Mouse (Mus musculus): ENCODE results near the gene Entpd1. TPM values are rescaled to one million over a fixed set of nuclear protein-coding genes. Genes with fewer than 3 reads are reported as not detected.

Gene Entpd1
- total and polyA plus RNA-seq, 2 experiments, result 1.6 to 4.6 TPM

GRCm38 (mm10) chr19:40646379-40646778 lies 34.2 kb downstream of the Entpd1 start:
- Histone ChIP-seq H3K4me1 (ENCODE audit: control insufficient read depth, insufficient read depth, low read length) (0 out of 2 replicates have a peak, but pooled peaks cover 2% of the 10 kb centered on the region), H3K27me3 (ENCODE audit: control insufficient read depth, insufficient read depth, low read length) (no peaks in the 10 kb centered on the region), H3K9ac (ENCODE audit: low read depth, low read length) (no peak overlapping the region), H3K36me3 (ENCODE audit: control insufficient read depth, insufficient read depth, low read length) (no peaks in the 10 kb centered on the region), H3K79me2 (ENCODE audit: control insufficient read depth, insufficient read depth, low read length) (no peaks in the 10 kb centered on the region), H3K27ac (replicated peaks; ENCODE audit: insufficient read depth, low read depth, low read length) (no peak overlapping the region), H3K4me3 (ENCODE audit: insufficient read depth, low read depth, low read length) (no peak overlapping the region)
- TF ChIP-seq CTCF (IDR thresholded peaks at IDR 0.05; ENCODE audit: low read depth, low read length) (no peak), POLR2A (IDR thresholded peaks at IDR 0.05; ENCODE audit: extremely low read depth, insufficient read depth, low read length) (no peak)
- WGBS, result 72% methylated on average over 6 of the region's 6 CpGs
- no peak for DNase-seq (ENCODE audit: extremely low read depth, low read depth, low spot score)

GRCm38 (mm10) chr19:40647319-40648158 lies 35.4 kb downstream of the Entpd1 start:
- Histone ChIP-seq H3K27me3 (ENCODE audit: control insufficient read depth, insufficient read depth, low read length) (no peaks in the 10 kb centered on the region), H3K9ac (ENCODE audit: low read depth, low read length) (no peak overlapping the region), H3K36me3 (ENCODE audit: control insufficient read depth, insufficient read depth, low read length) (no peaks in the 10 kb centered on the region), H3K27ac (replicated peaks; ENCODE audit: insufficient read depth, low read depth, low read length) (peak overlapping the region; percentile 28; the same call in 1 of the 2 replicates), H3K4me3 (ENCODE audit: insufficient read depth, low read depth, low read length) (no peak overlapping the region), H3K4me1 (ENCODE audit: control insufficient read depth, insufficient read depth, low read length) (0 out of 2 replicates have a peak, but pooled peaks cover 2% of the 10 kb centered on the region), H3K79me2 (ENCODE audit: control insufficient read depth, insufficient read depth, low read length) (no peaks in the 10 kb centered on the region)
- peak; percentile 24 for DNase-seq (ENCODE audit: extremely low read depth, low read depth, low spot score)
- 19% methylated on average over 9 of the region's 9 CpGs for WGBS
- TF ChIP-seq CTCF (IDR thresholded peaks at IDR 0.05; ENCODE audit: low read depth, low read length) (no peak), POLR2A (IDR thresholded peaks at IDR 0.05; ENCODE audit: extremely low read depth, insufficient read depth, low read length) (no peak)

- H3K27me3 ChIP-seq (ENCODE audit: control insufficient read depth, insufficient read depth, low read length), result no peaks in the 10 kb centered on the region
- H3K9ac ChIP-seq (ENCODE audit: low read depth, low read length), result no peak overlapping the region
- H3K4me3 ChIP-seq (ENCODE audit: insufficient read depth, low read depth, low read length), result no peak overlapping the region
- 66% methylated on average over 5 of the region's 5 CpGs for WGBS
- 0 out of 2 replicates have a peak, but pooled peaks cover 2% of the 10 kb centered on the region for H3K4me1 ChIP-seq (ENCODE audit: control insufficient read depth, insufficient read depth, low read length)
- H3K27ac ChIP-seq (replicated peaks; ENCODE audit: insufficient read depth, low read depth, low read length), result no peak overlapping the region
- no peaks in the 10 kb centered on the region for H3K79me2 ChIP-seq (ENCODE audit: control insufficient read depth, insufficient read depth, low read length)
- no peaks in the 10 kb centered on the region for H3K36me3 ChIP-seq (ENCODE audit: control insufficient read depth, insufficient read depth, low read length)
- TF ChIP-seq CTCF (IDR thresholded peaks at IDR 0.05; ENCODE audit: low read depth, low read length) (no peak), POLR2A (IDR thresholded peaks at IDR 0.05; ENCODE audit: extremely low read depth, insufficient read depth, low read length) (no peak)
- DNase-seq (ENCODE audit: extremely low read depth, low read depth, low spot score), result no peak
These were observed 37.9 kb downstream of the Entpd1 start for GRCm38 (mm10) chr19:40650090-40650489.

- no peaks in the 10 kb centered on the region for H3K4me1 ChIP-seq (ENCODE audit: control insufficient read depth, insufficient read depth, low read length)
- H3K79me2 ChIP-seq (ENCODE audit: control insufficient read depth, insufficient read depth, low read length), result no peaks in the 10 kb centered on the region
- WGBS, result 81% methylated on average over 5 of the region's 5 CpGs
- no peak overlapping the region for H3K9ac ChIP-seq (ENCODE audit: low read depth, low read length)
- no peak for DNase-seq (ENCODE audit: extremely low read depth, low read depth, low spot score)
- peaks cover 4% of the 10 kb centered on the region for H3K27me3 ChIP-seq (ENCODE audit: control insufficient read depth, insufficient read depth, low read length)
- TF ChIP-seq CTCF (IDR thresholded peaks at IDR 0.05; ENCODE audit: low read depth, low read length) (no peak), POLR2A (IDR thresholded peaks at IDR 0.05; ENCODE audit: extremely low read depth, insufficient read depth, low read length) (no peak)
- no peak overlapping the region for H3K27ac ChIP-seq (replicated peaks; ENCODE audit: insufficient read depth, low read depth, low read length)
- no peaks in the 10 kb centered on the region for H3K36me3 ChIP-seq (ENCODE audit: control insufficient read depth, insufficient read depth, low read length)
- H3K4me3 ChIP-seq (ENCODE audit: insufficient read depth, low read depth, low read length), result no peak overlapping the region
These were observed 44.0 kb downstream of the Entpd1 start for GRCm38 (mm10) chr19:40656207-40656606.

- Histone ChIP-seq H3K27me3 (ENCODE audit: control insufficient read depth, insufficient read depth, low read length) (peaks cover 4% of the 10 kb centered on the region), H3K4me1 (ENCODE audit: control insufficient read depth, insufficient read depth, low read length) (no peaks in the 10 kb centered on the region), H3K27ac (replicated peaks; ENCODE audit: insufficient read depth, low read depth, low read length) (no peak overlapping the region), H3K4me3 (ENCODE audit: insufficient read depth, low read depth, low read length) (no peak overlapping the region), H3K79me2 (ENCODE audit: control insufficient read depth, insufficient read depth, low read length) (no peaks in the 10 kb centered on the region), H3K9ac (ENCODE audit: low read depth, low read length) (no peak overlapping the region), H3K36me3 (ENCODE audit: control insufficient read depth, insufficient read depth, low read length) (no peaks in the 10 kb centered on the region)
- WGBS, result 50% methylated on average over 6 of the region's 6 CpGs
- no peak for DNase-seq (ENCODE audit: extremely low read depth, low read depth, low spot score)
- TF ChIP-seq POLR2A (IDR thresholded peaks at IDR 0.05; ENCODE audit: extremely low read depth, insufficient read depth, low read length), result no peak
- TF ChIP-seq CTCF (IDR thresholded peaks at IDR 0.05; ENCODE audit: low read depth, low read length), result no peak
These were observed 46.1 kb downstream of the Entpd1 start for GRCm38 (mm10) chr19:40658281-40658680.

- no peaks in the 10 kb centered on the region for H3K36me3 ChIP-seq (ENCODE audit: control insufficient read depth, insufficient read depth, low read length)
- H3K4me3 ChIP-seq (ENCODE audit: insufficient read depth, low read depth, low read length), result no peak overlapping the region
- no peak overlapping the region for H3K27ac ChIP-seq (replicated peaks; ENCODE audit: insufficient read depth, low read depth, low read length)
- 64% methylated on average over 5 of the region's 5 CpGs for WGBS
- DNase-seq (ENCODE audit: extremely low read depth, low read depth, low spot score), result no peak
- H3K4me1 ChIP-seq (ENCODE audit: control insufficient read depth, insufficient read depth, low read length), result no peaks in the 10 kb centered on the region
- no peak for TF ChIP-seq CTCF (IDR thresholded peaks at IDR 0.05; ENCODE audit: low read depth, low read length)
- TF ChIP-seq POLR2A (IDR thresholded peaks at IDR 0.05; ENCODE audit: extremely low read depth, insufficient read depth, low read length), result no peak
- H3K27me3 ChIP-seq (ENCODE audit: control insufficient read depth, insufficient read depth, low read length), result peaks cover 4% of the 10 kb centered on the region
- no peak overlapping the region for H3K9ac ChIP-seq (ENCODE audit: low read depth, low read length)
- no peaks in the 10 kb centered on the region for H3K79me2 ChIP-seq (ENCODE audit: control insufficient read depth, insufficient read depth, low read length)
These were observed 46.8 kb downstream of the Entpd1 start for GRCm38 (mm10) chr19:40658935-40659334.
